Mouse (Mus musculus): ENCODE measurements around the gene Tmem210. TPM values are rescaled to one million over a fixed set of nuclear protein-coding genes. Genes with fewer than 3 reads are reported as not detected.

The Tmem210 gene
- polyA plus RNA-seq, 1 experiment from 2014 or later = not detected

- H3K4me2 ChIP-seq (replicated peaks) = peak overlapping the region; percentile 98; the same call in 1 of the 2 replicates
- H3K9me3 ChIP-seq = no peaks in the 10 kb centered on the region
- H3K36me3 ChIP-seq = peaks cover 21% of the 10 kb centered on the region
- peaks cover 15% of the 10 kb centered on the region; the same call in 1 of the 2 replicates for H3K27me3 ChIP-seq
- no peak overlapping the region for H3K4me3 ChIP-seq
- 0 out of 2 replicates have a peak overlapping the region, but pooled peaks have one; percentile 9 for H3K27ac ChIP-seq (replicated peaks)
- H3K9ac ChIP-seq (replicated peaks) = peak overlapping the region; percentile 10; the same call in 1 of the 2 replicates
- ATAC-seq (replicated peaks) = no peak
- peaks cover 67% of the 10 kb centered on the region for H3K4me1 ChIP-seq
Observed at GRCm38 (mm10) chr2:25267241-25267640, 20.7 kb upstream of the Tmem210 start.

- H3K27ac ChIP-seq (replicated peaks) = no peak overlapping the region
- H3K9me3 ChIP-seq = no peaks in the 10 kb centered on the region
- H3K4me2 ChIP-seq (replicated peaks) = no peak overlapping the region
- H3K36me3 ChIP-seq = peaks cover 21% of the 10 kb centered on the region
- peaks cover 15% of the 10 kb centered on the region; the same call in 1 of the 2 replicates for H3K27me3 ChIP-seq
- no peak for ATAC-seq (replicated peaks)
- H3K4me1 ChIP-seq = peaks cover 68% of the 10 kb centered on the region
- WGBS = 69% methylated on average over 4 of the region's 4 CpGs
- H3K4me3 ChIP-seq = no peak overlapping the region
- no peak overlapping the region for H3K9ac ChIP-seq (replicated peaks)
Observed at GRCm38 (mm10) chr2:25267746-25268309, 20.1 kb upstream of the Tmem210 start.

- H3K27ac ChIP-seq (replicated peaks) = peak within 1 kb of the TSS; percentile 66
- peak within 1 kb of the TSS; percentile 68 for H3K9ac ChIP-seq (replicated peaks)
- ATAC-seq (replicated peaks) = peak; percentile 94
- H3K36me3 ChIP-seq = peaks cover 54% of the 10 kb centered on the region
- peak within 1 kb of the TSS; percentile 74 for H3K4me3 ChIP-seq
- H3K9me3 ChIP-seq = no peaks in the 10 kb centered on the region
- H3K4me1 ChIP-seq = peaks cover 43% of the 10 kb centered on the region
- under 1% methylated on average over 55 of the region's 55 CpGs for WGBS
- H3K27me3 ChIP-seq = no peaks in the 10 kb centered on the region
- peak within 1 kb of the TSS; percentile 93 for H3K4me2 ChIP-seq (replicated peaks)
Observed at GRCm38 (mm10) chr2:25271827-25272511, 16.0 kb upstream of the Tmem210 start, which contains the start of the genes Ssna1 and Anapc2. Gene Ssna1, minus strand, starts transcription at chr2:25272438. Gene Anapc2, plus strand, starts transcription at chr2:25272478.

- under 1% methylated on average over 29 of the region's 29 CpGs for WGBS
- H3K4me1 ChIP-seq = peaks cover 37% of the 10 kb centered on the region
- H3K4me3 ChIP-seq = peak overlapping the region; percentile 74
- H3K27me3 ChIP-seq = no peaks in the 10 kb centered on the region
- peak overlapping the region; percentile 66 for H3K27ac ChIP-seq (replicated peaks)
- peak overlapping the region; percentile 93 for H3K4me2 ChIP-seq (replicated peaks)
- ATAC-seq (replicated peaks) = peak; percentile 75
- peak overlapping the region; percentile 68 for H3K9ac ChIP-seq (replicated peaks)
- peaks cover 60% of the 10 kb centered on the region for H3K36me3 ChIP-seq
- H3K9me3 ChIP-seq = no peaks in the 10 kb centered on the region
Observed at GRCm38 (mm10) chr2:25272515-25272914, 15.4 kb upstream of the Tmem210 start.

GRCm38 (mm10) chr2:25273010-25273409 lies 14.9 kb upstream of the Tmem210 start:
- Histone ChIP-seq H3K9ac (replicated peaks) (peak overlapping the region; percentile 68), H3K4me2 (replicated peaks) (peak overlapping the region; percentile 93), H3K27me3 (no peaks in the 10 kb centered on the region), H3K9me3 (no peaks in the 10 kb centered on the region), H3K36me3 (peaks cover 64% of the 10 kb centered on the region), H3K4me1 (peaks cover 32% of the 10 kb centered on the region), H3K4me3 (peak overlapping the region; percentile 74), H3K27ac (replicated peaks) (0 out of 2 replicates have a peak overlapping the region, but pooled peaks have one; percentile 4)
- 40% methylated on average over 16 of the region's 16 CpGs for WGBS
- 0 out of 2 replicates have a peak, but pooled peaks have one; percentile 1 for ATAC-seq (replicated peaks)

GRCm38 (mm10) chr2:25278928-25279882 lies 8.7 kb upstream of the Tmem210 start:
- peaks cover 96% of the 10 kb centered on the region for H3K36me3 ChIP-seq
- no peak overlapping the region for H3K4me3 ChIP-seq
- no peak overlapping the region for H3K9ac ChIP-seq (replicated peaks)
- H3K27ac ChIP-seq (replicated peaks) = no peak overlapping the region
- H3K9me3 ChIP-seq = no peaks in the 10 kb centered on the region
- H3K27me3 ChIP-seq = no peaks in the 10 kb centered on the region
- peak; percentile 57; the same call in 1 of the 2 replicates for ATAC-seq (replicated peaks)
- H3K4me1 ChIP-seq = peaks cover 1% of the 10 kb centered on the region
- 62% methylated on average over 13 of the region's 13 CpGs for WGBS
- H3K4me2 ChIP-seq (replicated peaks) = no peak overlapping the region

GRCm38 (mm10) chr2:25285551-25285950 lies 2.4 kb upstream of the Tmem210 start:
- Histone ChIP-seq H3K4me2 (replicated peaks) (no peak overlapping the region), H3K27ac (replicated peaks) (no peak overlapping the region), H3K4me1 (peaks cover 13% of the 10 kb centered on the region), H3K4me3 (no peak overlapping the region), H3K9ac (replicated peaks) (no peak overlapping the region), H3K36me3 (peaks cover 52% of the 10 kb centered on the region), H3K27me3 (peaks cover 26% of the 10 kb centered on the region), H3K9me3 (no peaks in the 10 kb centered on the region)
- ATAC-seq (replicated peaks) = no peak
- WGBS = 94% methylated on average over 2 of the region's 2 CpGs

DNA sequence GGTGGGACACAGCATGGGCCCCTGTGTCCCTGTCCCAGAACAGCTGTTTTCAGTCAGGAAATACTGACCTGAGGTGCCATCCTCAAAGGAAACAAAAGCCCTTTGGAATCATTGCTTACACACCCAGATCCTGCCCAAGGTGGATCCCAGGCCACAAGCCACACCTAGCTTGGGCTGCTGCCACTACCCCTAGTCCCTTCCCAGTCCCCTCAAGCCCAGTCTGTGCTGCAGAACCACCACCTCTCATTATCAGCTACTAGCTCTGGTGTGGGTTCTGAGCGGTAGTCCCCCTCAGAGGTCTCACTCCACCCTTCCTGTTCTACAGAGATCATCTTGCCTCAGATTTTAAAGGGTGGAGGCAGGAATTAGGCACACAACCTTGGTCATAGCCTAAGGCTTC lies 1.6 kb upstream of the Tmem210 start:
- no peaks in the 10 kb centered on the region for H3K9me3 ChIP-seq
- 93% methylated on average over 1 of the region's 1 CpGs for WGBS

DNA sequence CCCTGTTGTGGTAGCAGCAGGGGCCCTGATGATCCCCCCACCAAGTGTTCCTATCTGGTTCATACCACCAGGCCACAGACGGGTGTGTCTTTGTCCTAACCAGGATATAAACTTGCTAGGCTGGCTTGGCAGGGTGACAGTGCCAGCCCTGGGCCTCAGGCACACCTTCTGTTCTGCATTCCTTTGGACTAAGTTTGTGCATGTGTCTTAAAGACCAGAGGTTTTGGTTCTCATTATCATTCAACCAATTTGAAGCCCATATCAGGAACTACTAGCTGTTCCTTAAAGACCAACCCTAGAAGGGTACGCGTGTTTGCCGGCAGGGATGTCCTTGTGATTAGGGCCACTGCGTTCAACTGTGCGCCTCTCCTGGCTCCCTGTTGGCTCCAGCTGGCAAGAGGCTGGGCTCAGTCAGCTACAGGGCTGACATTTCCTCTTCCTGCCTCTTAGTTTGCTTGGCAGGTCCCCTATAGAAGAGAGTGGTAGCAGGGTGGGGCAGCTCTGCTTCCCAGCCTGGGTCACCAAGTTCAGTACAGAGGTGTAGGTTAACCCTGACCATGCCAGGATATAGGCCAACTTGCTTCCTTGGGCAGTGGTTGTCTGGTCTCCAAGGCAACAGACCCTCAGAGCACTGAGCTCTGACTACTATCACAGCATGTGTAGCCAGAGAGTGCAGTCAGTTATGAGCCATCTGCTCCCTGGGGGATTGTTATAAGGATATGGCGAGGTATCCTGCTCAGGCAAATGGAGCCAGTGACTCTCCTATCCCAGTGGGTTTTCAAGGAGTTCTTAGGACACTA lies 908 bp upstream of the Tmem210 start:
- Histone ChIP-seq H3K27ac (replicated peaks) (no peak overlapping the region), H3K4me2 (replicated peaks) (no peak overlapping the region), H3K9ac (replicated peaks) (no peak overlapping the region), H3K36me3 (peaks cover 40% of the 10 kb centered on the region), H3K9me3 (no peaks in the 10 kb centered on the region), H3K27me3 (peaks cover 41% of the 10 kb centered on the region), H3K4me1 (peaks cover 26% of the 10 kb centered on the region), H3K4me3 (no peak overlapping the region)
- no peak for ATAC-seq (replicated peaks)
- WGBS = 59% methylated on average over 7 of the region's 7 CpGs

More for the DNA sequence above, 1.6 kb upstream of the Tmem210 start:
- H3K36me3 ChIP-seq = peaks cover 44% of the 10 kb centered on the region
- H3K27me3 ChIP-seq = peaks cover 34% of the 10 kb centered on the region
- H3K4me1 ChIP-seq = peaks cover 21% of the 10 kb centered on the region
- ATAC-seq (replicated peaks) = no peak
- H3K4me2 ChIP-seq (replicated peaks) = no peak overlapping the region
- no peak overlapping the region for H3K4me3 ChIP-seq
- H3K9ac ChIP-seq (replicated peaks) = no peak overlapping the region
- no peak overlapping the region for H3K27ac ChIP-seq (replicated peaks)

DNA sequence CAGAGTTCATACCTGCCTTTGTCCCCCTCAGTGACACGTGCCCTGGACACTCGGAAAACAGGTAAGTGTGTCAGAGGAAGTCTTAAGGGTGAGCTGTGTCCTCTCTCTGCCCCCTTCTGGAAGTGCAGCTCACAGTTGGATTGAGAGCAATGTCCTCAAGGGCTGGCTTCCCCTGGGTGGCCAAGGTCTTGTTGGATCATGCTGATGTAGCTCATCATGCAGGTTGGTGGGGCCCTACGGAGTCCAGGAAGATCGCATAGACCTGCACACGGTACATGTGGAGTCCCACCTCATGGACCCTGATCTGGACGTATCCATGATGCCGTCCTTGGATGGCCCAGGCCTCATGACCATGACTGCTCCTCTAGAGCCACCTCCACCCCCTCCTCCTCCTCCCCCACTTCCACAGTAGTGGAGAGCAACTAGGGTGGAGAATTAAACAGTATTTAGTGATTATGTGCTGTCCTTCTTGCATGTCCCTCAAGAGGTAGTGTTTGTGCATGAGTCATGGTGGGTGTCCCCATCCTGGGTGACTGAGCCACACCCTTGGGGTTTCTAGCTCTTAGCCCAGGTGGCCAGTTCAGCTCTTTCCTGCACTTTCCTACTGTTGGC lies 895 bp downstream of the Tmem210 start:
- no peak overlapping the region for H3K4me3 ChIP-seq

DNA sequence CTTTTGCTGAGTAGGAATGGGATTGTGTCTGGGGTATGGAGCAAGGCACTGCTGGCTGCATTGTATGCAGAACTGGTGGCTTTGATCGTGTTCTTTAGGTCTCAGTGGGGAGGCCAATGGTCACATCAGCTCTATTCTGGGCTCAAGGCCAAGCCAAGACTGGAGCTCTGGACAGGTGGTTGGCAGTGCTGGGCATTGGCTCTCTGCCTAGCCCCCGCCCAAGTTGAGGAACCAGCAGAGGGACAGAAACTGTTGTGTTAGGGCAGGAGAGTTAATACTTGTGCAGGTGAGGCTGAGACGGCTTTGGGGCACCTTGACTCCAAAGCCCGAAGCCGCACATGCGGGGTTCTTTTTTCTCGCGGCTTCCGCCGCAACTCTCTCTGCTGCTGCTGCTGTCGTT lies 1.7 kb downstream of the Tmem210 start, which contains the start of gene Lrrc26:
Gene Lrrc26 (plus strand): TSS at position 265 of the 400 bp plus-strand sequence.
- H3K4me3 ChIP-seq = peak within 1 kb of the TSS; percentile 34
- H3K36me3 ChIP-seq = peaks cover 15% of the 10 kb centered on the region
- no peaks in the 10 kb centered on the region for H3K9me3 ChIP-seq
- no peak for ATAC-seq (replicated peaks)
- peak within 1 kb of the TSS; percentile 19; the same call in 1 of the 2 replicates for H3K9ac ChIP-seq (replicated peaks)
- H3K27me3 ChIP-seq = peaks cover 64% of the 10 kb centered on the region
- H3K27ac ChIP-seq (replicated peaks) = no peak within 1 kb of the TSS
- peak within 1 kb of the TSS; percentile 58 for H3K4me2 ChIP-seq (replicated peaks)
- H3K4me1 ChIP-seq = peaks cover 34% of the 10 kb centered on the region
- 5% methylated on average over 11 of the region's 11 CpGs for WGBS

More for the DNA sequence above, 895 bp downstream of the Tmem210 start:
- H3K4me2 ChIP-seq (replicated peaks) = no peak overlapping the region
- peaks cover 34% of the 10 kb centered on the region for H3K4me1 ChIP-seq
- WGBS = 80% methylated on average over 7 of the region's 7 CpGs
- H3K27ac ChIP-seq (replicated peaks) = no peak overlapping the region
- no peaks in the 10 kb centered on the region for H3K9me3 ChIP-seq
- H3K9ac ChIP-seq (replicated peaks) = no peak overlapping the region
- peaks cover 23% of the 10 kb centered on the region for H3K36me3 ChIP-seq
- ATAC-seq (replicated peaks) = no peak
- peaks cover 59% of the 10 kb centered on the region for H3K27me3 ChIP-seq
